Mouse (Mus musculus): Measurements from ENCODE around the gene Scyl3. TPM values are rescaled to one million over a fixed set of nuclear protein-coding genes. Genes with fewer than 3 reads are reported as not detected.
A peak's percentile ranks its signal among the peaks of the same experiment; 100 is the strongest.

The Scyl3 gene
- polyA plus RNA-seq (2014; fragmentation: Nextera tagmentation; extraction: Ambion mirVana): 15.6 and 15.9 TPM in 2 replicates

DNA sequence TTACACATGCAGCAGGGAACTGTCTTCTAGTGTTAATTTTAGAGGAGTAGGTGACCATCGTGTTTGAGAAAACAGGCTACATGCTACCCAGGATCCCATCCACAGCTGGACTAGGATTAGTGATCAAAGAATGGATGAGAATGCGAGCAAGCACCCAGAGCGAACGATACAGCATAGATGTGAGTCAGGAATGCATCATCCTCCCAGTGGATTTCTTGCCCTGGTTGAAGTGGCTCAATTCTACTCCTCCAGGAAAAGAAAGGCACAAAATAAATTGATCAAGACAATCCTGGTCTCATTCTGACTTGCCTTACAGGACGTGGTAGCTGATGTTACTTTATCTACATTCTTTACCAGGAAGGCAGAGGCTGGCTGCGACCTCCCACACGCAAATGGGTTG is at the start of gene Scyl3:
Gene Scyl3 (plus strand): TSS at position 255 of the 400 bp plus-strand sequence.
- H3K27ac ChIP-seq (replicated peaks; ENCODE audit: low read depth, low read length): peak within 1 kb of the TSS; percentile 81
- WGBS: 67% methylated on average over 7 of the region's 7 CpGs
- peaks cover 4% of the 10 kb centered on the region; the same call in 1 of the 2 replicates for H3K36me3 ChIP-seq (ENCODE audit: control insufficient read depth, insufficient read depth, low read length)
- DNase-seq (ENCODE audit: low spot score): no peak
- H3K9me3 ChIP-seq (ENCODE audit: control insufficient read depth, low read length): no peaks in the 10 kb centered on the region
- peak within 1 kb of the TSS; percentile 98 for H3K4me3 ChIP-seq (ENCODE audit: low read depth, low read length)
- peak within 1 kb of the TSS; percentile 85 for H3K4me2 ChIP-seq (ENCODE audit: low read depth, low read length)
- peaks cover 11% of the 10 kb centered on the region; the same call in 1 of the 2 replicates for H3K4me1 ChIP-seq (ENCODE audit: control insufficient read depth, insufficient read depth, low read length)
- ATAC-seq (ENCODE audit: low read depth): no peak
- peak within 1 kb of the TSS; percentile 92 for H3K9ac ChIP-seq (ENCODE audit: low read depth, low read length)
- H3K27me3 ChIP-seq (replicated peaks; ENCODE audit: control insufficient read depth, insufficient read depth, low read length): no peaks in the 10 kb centered on the region

DNA sequence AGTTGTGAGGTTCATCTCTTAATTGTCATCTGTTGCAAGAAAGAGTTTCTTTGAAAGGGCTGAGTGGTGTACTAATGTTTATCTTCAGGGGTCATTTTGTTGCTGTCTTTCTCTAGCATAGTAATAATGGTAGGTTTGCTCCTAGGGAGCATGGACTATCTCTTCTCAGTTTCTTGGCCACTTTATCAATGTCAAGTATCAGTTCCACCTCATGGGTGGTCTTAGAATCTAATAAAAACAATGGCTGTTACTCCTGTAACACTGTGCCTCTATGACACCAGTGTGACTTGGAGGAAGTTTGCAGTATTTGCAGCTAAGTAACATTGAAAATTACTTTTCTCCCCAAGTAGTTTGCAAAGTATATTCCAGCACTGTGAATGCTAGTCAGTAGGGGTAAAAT is 39.3 kb upstream of the Scyl3 start:
- Histone ChIP-seq H3K36me3 (ENCODE audit: control insufficient read depth, insufficient read depth, low read length) (0 out of 2 replicates have a peak, but pooled peaks cover 11% of the 10 kb centered on the region), H3K9me3 (ENCODE audit: control insufficient read depth, low read length) (no peaks in the 10 kb centered on the region), H3K27ac (replicated peaks; ENCODE audit: low read depth, low read length) (no peak overlapping the region)

DNA sequence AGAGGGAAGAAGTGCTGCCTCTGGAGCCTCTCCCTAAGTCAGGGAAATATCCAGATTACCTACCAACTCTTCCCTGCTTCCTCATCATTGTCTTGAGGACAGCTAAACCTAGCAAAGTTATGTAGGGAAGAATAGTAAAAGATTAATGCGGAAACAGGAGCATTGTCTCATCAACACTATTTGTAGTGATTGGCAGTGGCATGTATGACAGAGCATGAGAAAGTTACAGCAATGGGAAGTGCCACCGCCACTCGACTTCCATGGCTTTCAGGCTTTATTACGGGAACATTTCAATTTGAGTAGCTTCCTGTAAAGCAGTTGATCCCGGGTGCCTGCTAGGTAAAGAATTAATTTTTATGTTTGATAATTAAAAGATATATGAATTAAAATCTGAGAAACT is 35.6 kb upstream of the Scyl3 start:
- DNase-seq (ENCODE audit: low spot score) (no peak), ATAC-seq (ENCODE audit: low read depth) (no peak)
- Histone ChIP-seq H3K9ac (ENCODE audit: low read depth, low read length) (no peak overlapping the region), H3K4me2 (ENCODE audit: low read depth, low read length) (peak overlapping the region; percentile 1; the same call in 1 of the 2 replicates), H3K27me3 (replicated peaks; ENCODE audit: control insufficient read depth, insufficient read depth, low read length) (no peaks in the 10 kb centered on the region), H3K4me1 (ENCODE audit: control insufficient read depth, insufficient read depth, low read length) (peaks cover 20% of the 10 kb centered on the region), H3K27ac (replicated peaks; ENCODE audit: low read depth, low read length) (0 out of 2 replicates have a peak overlapping the region, but pooled peaks have one; percentile 48), H3K4me3 (ENCODE audit: low read depth, low read length) (no peak overlapping the region), H3K9me3 (ENCODE audit: control insufficient read depth, low read length) (no peaks in the 10 kb centered on the region), H3K36me3 (ENCODE audit: control insufficient read depth, insufficient read depth, low read length) (0 out of 2 replicates have a peak, but pooled peaks cover 8% of the 10 kb centered on the region)
- 73% methylated on average over 5 of the region's 5 CpGs for WGBS

More for the DNA sequence above, 39.3 kb upstream of the Scyl3 start:
- Histone ChIP-seq H3K4me2 (ENCODE audit: low read depth, low read length) (no peak overlapping the region), H3K4me1 (ENCODE audit: control insufficient read depth, insufficient read depth, low read length) (peaks cover 10% of the 10 kb centered on the region), H3K4me3 (ENCODE audit: low read depth, low read length) (no peak overlapping the region), H3K9ac (ENCODE audit: low read depth, low read length) (no peak overlapping the region), H3K27me3 (replicated peaks; ENCODE audit: control insufficient read depth, insufficient read depth, low read length) (no peaks in the 10 kb centered on the region)
- no peak for DNase-seq (ENCODE audit: low spot score)
- ATAC-seq (ENCODE audit: low read depth): no peak

DNA sequence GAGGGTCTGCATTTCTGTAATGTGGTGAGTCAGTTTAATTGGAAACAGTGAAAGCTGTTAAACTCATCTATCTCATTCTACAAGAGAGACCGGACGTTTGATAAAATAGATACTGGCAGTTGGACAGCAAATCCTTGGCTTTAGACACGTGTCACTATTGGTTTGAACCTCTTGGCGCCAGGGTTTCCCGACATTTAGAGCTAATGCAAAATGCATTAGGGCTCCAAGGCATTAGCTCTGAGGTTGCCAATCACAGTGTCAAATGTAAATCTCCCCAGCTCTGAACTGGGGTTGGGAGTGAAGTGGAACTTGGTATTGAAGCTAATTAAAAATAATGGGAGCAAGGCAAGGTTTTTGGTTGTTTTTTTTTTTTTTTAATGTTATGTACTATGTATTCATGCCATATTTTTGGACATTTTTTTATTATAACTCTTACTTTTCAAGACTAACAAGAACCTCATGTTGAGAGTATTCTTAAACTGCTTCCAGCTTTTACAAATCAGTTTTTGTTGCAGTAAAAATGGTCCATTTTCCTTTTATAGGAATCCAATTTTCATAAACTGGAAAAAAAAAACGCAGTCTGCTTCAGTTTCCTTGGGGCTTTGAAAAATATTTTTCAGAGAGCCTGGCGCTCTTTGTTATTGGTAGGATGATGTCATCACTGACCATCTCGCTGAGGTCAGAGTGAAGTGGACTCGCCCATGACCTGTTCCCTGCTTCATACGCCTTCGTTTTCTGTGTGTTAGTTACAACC is 34.9 kb upstream of the Scyl3 start:
- Histone ChIP-seq H3K36me3 (ENCODE audit: control insufficient read depth, insufficient read depth, low read length) (0 out of 2 replicates have a peak, but pooled peaks cover 8% of the 10 kb centered on the region), H3K4me3 (ENCODE audit: low read depth, low read length) (no peak overlapping the region), H3K27me3 (replicated peaks; ENCODE audit: control insufficient read depth, insufficient read depth, low read length) (no peaks in the 10 kb centered on the region), H3K4me2 (ENCODE audit: low read depth, low read length) (peak overlapping the region; percentile 1; the same call in 1 of the 2 replicates), H3K27ac (replicated peaks; ENCODE audit: low read depth, low read length) (peak overlapping the region; percentile 65; the same call in 1 of the 2 replicates), H3K9me3 (ENCODE audit: control insufficient read depth, low read length) (no peaks in the 10 kb centered on the region), H3K9ac (ENCODE audit: low read depth, low read length) (no peak overlapping the region), H3K4me1 (ENCODE audit: control insufficient read depth, insufficient read depth, low read length) (peaks cover 24% of the 10 kb centered on the region)
- no peak for ATAC-seq (ENCODE audit: low read depth)
- WGBS: 55% methylated on average over 11 of the region's 11 CpGs
- peak; percentile 68 for DNase-seq (ENCODE audit: low spot score)

DNA sequence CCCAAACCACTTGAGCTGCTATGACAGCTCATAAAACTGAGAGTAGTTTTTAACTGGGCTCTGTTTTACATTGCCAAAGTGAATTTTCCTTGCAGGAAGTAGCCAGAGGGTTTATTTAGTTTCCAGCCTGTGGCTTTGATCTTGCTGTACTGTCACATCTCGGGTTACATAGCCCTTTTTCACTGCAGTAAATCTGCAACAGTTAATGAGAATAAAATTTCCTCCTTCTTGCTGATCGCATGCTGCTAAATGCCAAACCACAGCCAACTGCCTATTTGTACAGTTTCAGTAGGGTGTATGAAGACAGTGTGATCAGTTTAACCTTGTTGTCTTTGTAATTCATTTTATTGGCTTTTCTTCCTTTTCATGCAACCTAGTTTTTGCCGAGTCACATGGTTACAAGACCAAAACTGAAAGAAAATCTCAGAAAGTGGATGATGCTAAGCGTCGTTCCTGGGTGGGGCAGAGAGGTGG is 30.6 kb upstream of the Scyl3 start:
- ATAC-seq (ENCODE audit: low read depth) (peak; percentile 68), DNase-seq (ENCODE audit: low spot score) (peak; percentile 81)
- Histone ChIP-seq H3K4me2 (ENCODE audit: low read depth, low read length) (no peak overlapping the region; the same call in 1 of the 2 replicates), H3K9ac (ENCODE audit: low read depth, low read length) (no peak overlapping the region), H3K36me3 (ENCODE audit: control insufficient read depth, insufficient read depth, low read length) (0 out of 2 replicates have a peak, but pooled peaks cover 6% of the 10 kb centered on the region), H3K27ac (replicated peaks; ENCODE audit: low read depth, low read length) (peak overlapping the region; percentile 74), H3K27me3 (replicated peaks; ENCODE audit: control insufficient read depth, insufficient read depth, low read length) (no peaks in the 10 kb centered on the region), H3K9me3 (ENCODE audit: control insufficient read depth, low read length) (no peaks in the 10 kb centered on the region), H3K4me1 (ENCODE audit: control insufficient read depth, insufficient read depth, low read length) (peaks cover 20% of the 10 kb centered on the region), H3K4me3 (ENCODE audit: low read depth, low read length) (no peak overlapping the region)
- WGBS: 24% methylated on average over 5 of the region's 5 CpGs

DNA sequence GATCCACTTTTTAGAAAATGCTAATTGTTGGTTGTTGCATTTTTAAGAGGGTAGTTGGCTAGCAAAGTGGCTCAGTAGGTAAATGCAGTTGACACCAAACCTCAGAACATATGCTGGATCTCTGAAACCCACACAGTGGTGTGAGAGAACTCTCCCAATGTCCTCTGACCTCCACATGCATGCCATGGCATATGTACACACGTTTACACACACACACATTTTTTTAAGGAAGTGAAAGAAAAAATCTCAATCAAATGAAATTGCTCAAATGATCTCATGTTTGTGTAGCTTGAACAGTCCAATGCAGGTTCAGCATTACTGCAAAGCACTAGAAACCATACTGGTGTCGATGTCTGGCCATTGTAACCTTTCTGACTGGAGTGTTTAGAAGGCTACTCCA is 29.3 kb upstream of the Scyl3 start:
- Histone ChIP-seq H3K4me3 (ENCODE audit: low read depth, low read length) (no peak overlapping the region), H3K9ac (ENCODE audit: low read depth, low read length) (no peak overlapping the region), H3K27ac (replicated peaks; ENCODE audit: low read depth, low read length) (no peak overlapping the region), H3K27me3 (replicated peaks; ENCODE audit: control insufficient read depth, insufficient read depth, low read length) (no peaks in the 10 kb centered on the region), H3K4me2 (ENCODE audit: low read depth, low read length) (no peak overlapping the region), H3K36me3 (ENCODE audit: control insufficient read depth, insufficient read depth, low read length) (0 out of 2 replicates have a peak, but pooled peaks cover 6% of the 10 kb centered on the region), H3K4me1 (ENCODE audit: control insufficient read depth, insufficient read depth, low read length) (peaks cover 14% of the 10 kb centered on the region), H3K9me3 (ENCODE audit: control insufficient read depth, low read length) (no peaks in the 10 kb centered on the region)
- WGBS: 85% methylated on average over 2 of the region's 2 CpGs
- no peak for ATAC-seq (ENCODE audit: low read depth)
- DNase-seq (ENCODE audit: low spot score): no peak

DNA sequence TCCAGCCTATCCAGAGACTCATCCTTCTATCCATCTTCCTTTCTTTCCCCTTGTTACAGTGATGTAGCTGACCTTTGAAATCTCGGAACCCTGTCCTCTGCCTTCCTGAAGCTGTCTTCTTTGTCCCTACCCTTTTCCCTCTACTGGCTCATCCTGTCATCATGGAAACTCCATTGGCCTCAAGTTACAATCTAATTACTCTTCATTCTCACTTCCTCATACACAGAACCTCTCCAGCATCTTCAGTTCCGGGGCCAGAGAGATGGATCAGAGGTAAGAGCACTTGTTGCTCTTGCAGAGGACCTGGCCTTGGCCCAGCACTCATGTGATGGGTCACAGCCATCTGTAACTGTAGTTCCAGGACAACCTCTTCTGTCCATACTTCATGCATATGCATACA is 28.7 kb upstream of the Scyl3 start:
- Histone ChIP-seq H3K4me3 (ENCODE audit: low read depth, low read length) (no peak overlapping the region), H3K27ac (replicated peaks; ENCODE audit: low read depth, low read length) (no peak overlapping the region), H3K36me3 (ENCODE audit: control insufficient read depth, insufficient read depth, low read length) (0 out of 2 replicates have a peak, but pooled peaks cover 6% of the 10 kb centered on the region), H3K9ac (ENCODE audit: low read depth, low read length) (no peak overlapping the region), H3K4me1 (ENCODE audit: control insufficient read depth, insufficient read depth, low read length) (peaks cover 10% of the 10 kb centered on the region), H3K9me3 (ENCODE audit: control insufficient read depth, low read length) (no peaks in the 10 kb centered on the region), H3K27me3 (replicated peaks; ENCODE audit: control insufficient read depth, insufficient read depth, low read length) (no peaks in the 10 kb centered on the region), H3K4me2 (ENCODE audit: low read depth, low read length) (no peak overlapping the region)
- ATAC-seq (ENCODE audit: low read depth) (no peak), DNase-seq (ENCODE audit: low spot score) (no peak)
- 85% methylated on average over 2 of the region's 2 CpGs for WGBS

DNA sequence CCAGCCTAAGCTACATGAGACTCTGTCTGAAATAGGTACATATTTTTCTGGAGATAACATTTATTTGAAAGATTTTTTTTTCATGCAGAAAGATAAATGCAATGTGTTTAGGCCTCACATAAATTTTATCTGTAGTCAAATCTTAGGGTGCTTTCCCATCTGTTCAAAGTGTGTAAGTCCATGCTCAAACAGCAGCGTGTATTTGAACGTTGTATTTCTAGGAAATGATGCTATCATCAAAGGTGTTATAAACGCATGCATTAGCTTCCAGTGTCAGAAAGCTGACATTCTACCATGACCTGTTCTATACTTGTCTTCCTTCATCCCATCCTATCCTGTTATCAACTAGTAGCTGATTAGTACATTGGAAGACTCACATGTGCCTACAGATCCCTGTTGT is 25.5 kb upstream of the Scyl3 start:
- Histone ChIP-seq H3K27me3 (replicated peaks; ENCODE audit: control insufficient read depth, insufficient read depth, low read length) (no peaks in the 10 kb centered on the region), H3K4me1 (ENCODE audit: control insufficient read depth, insufficient read depth, low read length) (peaks cover 15% of the 10 kb centered on the region), H3K9me3 (ENCODE audit: control insufficient read depth, low read length) (no peaks in the 10 kb centered on the region), H3K36me3 (ENCODE audit: control insufficient read depth, insufficient read depth, low read length) (0 out of 2 replicates have a peak, but pooled peaks cover 9% of the 10 kb centered on the region), H3K27ac (replicated peaks; ENCODE audit: low read depth, low read length) (no peak overlapping the region), H3K4me3 (ENCODE audit: low read depth, low read length) (no peak overlapping the region), H3K9ac (ENCODE audit: low read depth, low read length) (no peak overlapping the region), H3K4me2 (ENCODE audit: low read depth, low read length) (no peak overlapping the region)
- DNase-seq (ENCODE audit: low spot score) (no peak), ATAC-seq (ENCODE audit: low read depth) (no peak)
- WGBS: 91% methylated on average over 3 of the region's 3 CpGs

Data from embryonic facial prominence, embryonic 14.5 days (tissue).